Mouse (Mus musculus) left cerebral cortex, postnatal 36 days (tissue): ENCODE measurements around the gene Tln1. TPM values are rescaled to one million over a fixed set of nuclear protein-coding genes. Genes with fewer than 3 reads are reported as not detected.
A peak's percentile ranks its signal among the peaks of the same experiment; 100 is the strongest.

Experiments used
- DNase-seq, 2 experiments: peaks; one replicate each; pipeline ENCODE4 v3.0.0; 2021 to 2022; ENCODE audit warnings: low spot score in 2 of 2, mixed read lengths in 1 of 2
- intact Hi-C: fragments of 180-260 bp; cut with DNase I; formaldehyde crosslinking; loops from one replicate; pipeline ENCODE4 v1.15.1; 2025
- total RNA-seq, 2 experiments: library from RNA; stranded (reverse); gene quantifications; 2 replicates each; pipeline ENCODE4 v1.2.3; 2021

Tln1 gene
- total RNA-seq, 2 experiments from 2014 or later: 43.0 to 45.4 TPM

DNA sequence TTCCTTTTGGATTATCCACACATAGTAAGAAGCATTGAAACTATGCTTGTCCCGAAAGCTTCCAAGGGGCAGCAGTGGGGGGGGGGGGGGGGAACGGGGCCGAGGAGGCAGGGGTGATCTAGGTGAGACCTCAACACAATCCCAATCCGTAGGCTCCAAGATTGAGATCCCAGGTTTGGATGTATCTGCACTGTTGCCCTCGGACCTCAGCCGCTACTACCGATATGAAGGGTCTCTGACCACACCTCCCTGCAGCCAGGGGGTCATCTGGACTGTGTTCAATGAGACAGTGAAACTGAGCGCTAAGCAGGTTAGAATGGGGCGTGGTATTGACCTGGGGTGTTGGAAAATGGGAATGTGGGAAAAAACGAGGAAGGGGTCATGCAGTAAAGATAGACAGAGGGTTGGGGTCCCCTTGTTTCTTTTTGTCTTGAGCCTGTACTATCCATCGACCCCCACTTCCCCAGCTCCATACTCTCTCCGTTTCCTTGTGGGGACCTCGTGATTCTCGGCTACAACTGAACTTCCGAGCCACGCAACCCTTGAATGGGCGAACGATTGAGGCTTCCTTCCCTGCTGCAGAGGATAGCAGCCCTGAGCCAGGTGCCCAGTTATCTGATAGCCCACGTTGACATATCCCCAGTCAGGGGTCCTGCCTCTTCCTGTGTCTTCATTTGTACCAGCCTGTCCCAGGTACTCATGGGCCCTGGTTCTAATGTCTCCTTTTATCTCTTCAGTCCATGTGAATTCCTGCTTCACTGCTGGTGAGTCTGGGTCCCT is 50.6 kb downstream of the Tln1 start:
- intact Hi-C loops: no loop called here
- no peak for DNase-seq

DNA sequence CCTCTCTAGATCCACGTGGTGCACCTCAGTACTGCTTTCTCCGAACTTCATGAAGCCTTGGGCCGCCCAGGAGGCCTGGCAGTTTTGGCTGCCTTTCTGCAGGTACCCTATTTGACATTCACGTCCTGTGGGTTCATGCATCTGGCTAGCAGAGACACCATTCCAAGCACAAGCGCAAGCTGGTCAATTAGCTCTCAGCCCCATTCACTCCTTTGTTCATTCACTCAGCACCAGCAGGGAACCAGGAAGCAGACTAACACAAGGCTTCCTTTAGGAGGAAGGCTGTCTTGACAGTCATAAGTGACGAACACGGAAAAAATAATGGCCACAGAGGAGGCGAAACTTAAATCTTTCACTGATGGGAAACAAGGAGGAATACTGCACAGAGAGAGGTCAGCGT is 53.4 kb downstream of the Tln1 start:
- no peak for DNase-seq
- intact Hi-C loops: no loop called here

DNA sequence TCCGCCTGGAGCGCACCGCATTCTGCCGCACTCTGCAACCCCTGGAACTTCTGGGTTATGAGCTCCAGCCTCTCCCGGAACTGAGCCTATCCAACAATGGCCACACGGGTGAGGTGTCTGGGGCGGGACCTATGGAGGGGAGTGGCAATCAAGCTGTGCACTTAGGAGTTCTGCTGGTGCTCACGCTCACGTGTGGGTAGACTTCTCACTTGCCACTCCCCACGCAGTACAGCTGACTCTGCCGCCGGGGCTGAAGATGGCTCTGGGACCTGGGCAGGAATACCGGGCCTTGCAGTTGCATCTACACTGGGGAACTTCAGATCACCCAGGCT is 53.9 kb downstream of the Tln1 start:
- no peak for DNase-seq
- intact Hi-C loops: no loop called here

GRCm38 (mm10) chr4:43507938-43508665 is 54.4 kb downstream of the Tln1 start:
- intact Hi-C loops: no loop called here
- DNase-seq: no peak

DNA sequence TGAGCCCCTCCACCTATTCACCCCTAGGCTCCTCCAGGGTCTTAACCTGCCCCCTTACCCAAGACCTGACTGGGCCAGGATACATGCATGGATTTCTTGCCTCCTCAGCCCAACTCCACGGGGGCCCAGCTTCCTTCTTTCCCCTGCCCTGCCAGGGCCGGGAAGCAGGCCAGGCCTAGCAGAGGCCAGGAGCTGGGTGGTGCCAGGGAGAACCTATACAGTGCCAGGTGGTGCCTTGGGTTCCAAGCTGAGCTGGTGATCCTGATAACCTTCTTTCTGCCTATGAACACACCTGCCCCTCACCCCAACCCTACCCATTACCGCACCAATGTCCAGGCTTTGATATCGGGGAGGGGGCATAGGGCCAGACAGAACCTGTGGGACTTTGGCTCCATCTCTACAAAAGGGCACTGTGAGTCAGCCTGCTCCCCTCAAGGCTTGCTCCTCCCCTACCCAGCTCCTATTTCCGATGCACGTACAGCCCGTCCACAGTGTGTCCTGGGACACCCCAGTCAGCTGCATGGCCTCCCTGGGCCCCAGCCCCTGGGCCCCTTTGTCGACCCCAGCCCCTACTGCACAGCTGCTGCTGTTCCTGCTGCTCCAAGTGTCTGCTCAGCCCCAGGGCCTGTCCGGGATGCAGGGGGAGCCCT is 55.8 kb downstream of the Tln1 start, which contains the start of gene Car9:
Car9 (plus strand) TSS at position 431 of the 650 bp plus-strand sequence.
- intact Hi-C loops: no loop called here
- DNase-seq: no peak

DNA sequence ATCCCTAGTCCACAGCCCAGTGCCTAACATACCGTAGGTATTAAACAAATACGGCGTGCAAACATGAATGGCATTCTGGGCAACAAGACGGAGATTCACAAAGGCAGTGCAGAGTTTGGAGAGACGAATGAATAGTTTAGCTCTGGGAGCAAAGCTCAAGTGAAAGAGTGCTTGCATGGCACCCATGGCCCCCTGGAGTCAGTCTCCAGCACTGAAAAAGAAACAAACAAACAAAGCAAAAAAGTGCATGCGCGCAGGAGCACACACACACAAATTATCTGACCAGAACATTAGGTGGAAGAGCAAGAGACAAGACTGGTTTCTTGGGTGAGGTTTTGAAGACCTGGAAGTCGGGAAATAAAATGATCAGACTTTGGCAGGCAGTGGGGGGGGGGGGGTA is 56.4 kb downstream of the Tln1 start:
- no peak for DNase-seq
- intact Hi-C loops: no loop called here

DNA sequence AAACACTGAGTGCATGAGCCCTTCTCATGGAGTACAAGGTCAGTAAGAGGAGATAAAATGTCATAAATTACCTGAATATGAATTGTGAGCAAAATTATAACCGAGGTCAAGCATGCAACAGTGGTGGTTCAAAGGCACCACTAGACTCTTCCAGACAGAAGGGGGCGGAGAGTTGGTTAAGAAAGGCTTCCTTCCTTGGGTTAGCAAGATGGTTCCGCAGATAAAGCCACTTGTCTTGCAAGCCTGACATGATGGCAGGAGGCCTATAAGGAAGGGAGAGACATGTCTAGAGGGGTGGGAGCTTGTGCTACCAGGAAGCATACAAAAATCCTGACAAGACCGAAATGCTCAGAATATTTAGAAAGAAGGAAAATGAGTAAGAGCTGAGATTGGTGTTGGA is 58.2 kb downstream of the Tln1 start:
- DNase-seq: no peak
- intact Hi-C loops: no loop called here

GRCm38 (mm10) chr4:43503506-43503905 is 59.0 kb downstream of the Tln1 start:
- intact Hi-C loops: no loop called here

GRCm38 (mm10) chr4:43503041-43503440 is 59.5 kb downstream of the Tln1 start:
- no peak for DNase-seq
- intact Hi-C loops: no loop called here

More at GRCm38 (mm10) chr4:43503506-43503905, 59.0 kb downstream of the Tln1 start:
- DNase-seq: no peak

- intact Hi-C loops: no loop called here
Observed at GRCm38 (mm10) chr4:43499407-43500333, 62.8 kb downstream of the Tln1 start, which contains the start of gene Arhgef39. Gene Arhgef39, minus strand, starts transcription at chr4:43499695.

GRCm38 (mm10) chr4:43498983-43499382 is 63.5 kb downstream of the Tln1 start:
- intact Hi-C loops: no loop called here
- no peak for DNase-seq

More at GRCm38 (mm10) chr4:43499407-43500333, 62.8 kb downstream of the Tln1 start, which contains the start of gene Arhgef39:
- DNase-seq: peak; percentile 67 to 72

DNA sequence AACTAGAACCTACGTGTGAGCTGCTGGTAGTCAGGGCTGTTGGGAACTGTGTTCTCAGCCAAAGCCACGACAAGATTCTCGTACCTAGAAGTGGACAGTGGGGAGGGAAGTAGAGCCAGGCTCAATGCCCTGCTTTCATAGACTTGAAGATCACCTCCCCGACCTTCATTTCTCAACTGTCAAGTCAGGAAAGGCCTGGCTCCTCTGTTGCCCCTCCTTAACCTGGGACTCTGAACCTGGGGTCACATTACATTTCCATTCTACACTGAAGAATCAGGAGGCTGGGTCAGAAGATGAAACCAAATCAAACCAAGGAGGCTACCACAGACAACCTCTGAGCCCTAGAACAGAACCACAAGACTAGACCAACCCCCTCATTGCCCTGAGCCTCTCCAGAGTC is 64.5 kb downstream of the Tln1 start:
- intact Hi-C loops: no loop called here
- no peak for DNase-seq

- intact Hi-C loops: no loop called here
- DNase-seq: no peak
Observed at GRCm38 (mm10) chr4:43497405-43497804, 65.1 kb downstream of the Tln1 start.

DNA sequence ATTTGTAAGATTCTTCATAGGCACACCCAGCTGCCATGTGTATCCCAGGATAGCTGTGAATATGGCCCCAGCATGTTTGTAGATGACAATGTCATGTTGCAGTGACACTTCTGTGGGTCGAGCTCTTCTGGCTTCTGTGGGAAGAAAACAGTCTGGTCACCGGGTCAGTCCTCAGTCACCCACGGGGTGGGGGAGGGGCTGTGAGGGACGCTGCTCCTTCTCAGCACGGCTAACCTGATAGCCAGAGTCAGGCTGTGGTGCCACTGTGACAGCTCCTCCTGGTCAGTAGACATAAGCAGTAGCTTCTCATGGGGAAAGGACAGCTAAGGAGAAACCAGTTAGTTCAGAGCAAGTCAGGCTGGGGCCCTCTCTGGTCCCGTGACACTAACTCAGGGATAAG is 65.9 kb downstream of the Tln1 start:
- intact Hi-C loops: no loop called here
- DNase-seq: no peak

DNA sequence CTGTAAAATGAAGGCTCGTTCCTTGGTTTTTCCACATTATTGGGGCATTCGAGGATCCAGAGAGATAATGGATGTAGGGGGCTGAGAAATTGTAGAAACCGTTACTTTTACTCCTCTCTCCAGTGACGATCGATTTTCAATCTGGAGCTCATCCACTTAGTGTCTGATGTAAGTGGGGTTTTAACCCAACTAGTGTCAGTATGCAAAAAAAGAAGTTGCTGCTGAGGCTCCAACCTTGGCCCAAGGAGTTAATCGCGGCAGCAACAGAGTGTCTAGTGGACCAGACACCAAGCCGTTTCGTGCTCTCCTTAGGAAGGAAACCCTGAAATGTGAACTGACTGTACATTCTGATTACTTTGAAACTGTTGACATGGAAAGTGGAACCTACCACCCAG is 68.6 kb downstream of the Tln1 start:
- intact Hi-C loops: loop anchor here (1.0 to 5.0 kb wide), 2 partner anchors 52 to 63 kb away; no protein-coding TSS in a partner anchor
- no peak for DNase-seq

GRCm38 (mm10) chr4:43493186-43493845 is 69.2 kb downstream of the Tln1 start:
- peak; percentile 95 to 96 for DNase-seq
- intact Hi-C loops: loop anchor here (1.0 to 5.0 kb wide), 2 partner anchors 51 to 64 kb away; no protein-coding TSS in a partner anchor

DNA sequence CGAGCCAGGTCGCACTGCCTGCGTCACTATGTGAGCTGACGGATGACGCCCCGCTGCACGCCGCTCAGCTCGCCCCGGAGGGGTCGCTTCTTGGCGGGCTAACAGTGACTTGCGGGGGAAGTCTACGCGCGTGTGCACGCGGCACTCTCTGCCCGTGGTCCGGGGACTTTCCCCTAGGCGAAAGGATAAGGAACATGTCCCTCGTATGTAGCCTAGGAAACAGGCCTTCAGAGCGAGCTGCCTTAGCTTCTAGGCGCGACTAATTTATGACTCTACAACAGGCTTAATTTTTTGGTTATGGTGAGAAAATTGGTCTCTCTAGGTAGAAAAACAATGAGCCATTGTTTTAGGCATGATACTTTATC is 69.7 kb downstream of the Tln1 start, which contains the start of gene Ccdc107:
Ccdc107 (plus strand) TSS at position 80 of the 365 bp plus-strand sequence.
- DNase-seq: peak; percentile 91 to 93
- intact Hi-C loops: loop anchor here (1.0 to 5.0 kb wide), 2 partner anchors 51 to 64 kb away; no protein-coding TSS in a partner anchor

GRCm38 (mm10) chr4:43492101-43492820 is 70.2 kb downstream of the Tln1 start:
- no peak for DNase-seq
- intact Hi-C loops: loop anchor here (5.0 kb wide), 1 partner anchor 65 kb away; no protein-coding TSS in a partner anchor
